Mouse (Mus musculus): ENCODE results near the gene Mrpl48.

DNA sequence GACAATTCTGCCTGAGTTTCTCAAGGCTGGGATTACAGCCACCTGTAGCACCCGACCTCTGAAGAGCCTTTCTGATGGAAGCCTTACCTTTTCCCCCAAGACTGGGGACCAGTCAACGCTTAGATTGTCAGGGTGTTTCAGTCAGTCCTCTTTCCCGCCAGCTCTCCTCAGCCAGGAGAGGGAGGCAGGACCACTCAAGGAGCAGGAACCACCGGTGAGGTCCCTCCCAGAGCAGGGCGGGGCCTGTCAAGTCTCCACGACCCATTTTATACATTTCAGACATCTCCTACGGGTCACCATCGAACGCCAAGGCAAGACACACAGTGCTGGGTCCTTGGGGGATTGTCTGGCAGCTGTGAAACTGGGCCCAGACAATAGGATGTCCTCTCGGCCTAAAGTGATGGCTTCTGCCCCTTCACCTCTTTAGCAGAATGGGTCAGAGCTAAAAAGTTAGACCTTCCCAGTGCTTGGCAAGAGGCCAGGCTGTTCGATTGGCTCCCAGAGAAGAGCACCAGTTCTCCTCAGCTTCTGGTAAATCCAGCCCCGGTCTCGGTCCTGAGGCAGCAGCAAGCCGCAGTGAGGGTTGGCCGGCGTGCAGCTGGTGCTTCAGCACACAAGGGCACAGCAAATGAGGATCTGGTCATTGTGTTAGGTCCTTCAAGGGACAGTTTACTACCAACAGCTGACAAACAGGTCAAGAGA is 107.7 kb downstream of the Mrpl48 start:
- TF ChIP-seq CTCF (IDR thresholded peaks at IDR 0.05 in 2 of 3, conservative IDR thresholded peaks at IDR 0.05 in 1 of 3; ENCODE audit: control insufficient read depth in 1 of 3, insufficient read depth in 1 of 3, low read depth in 2 of 3, low read length in 3 of 3, poor library complexity in 1 of 3, severe bottlenecking in 1 of 3) (no peak), ETS1 (IDR thresholded peaks at IDR 0.05; ENCODE audit: low read depth, low read length) (no peak), RAD21 (IDR thresholded peaks at IDR 0.05; ENCODE audit: low read depth, low read length) (no peak), HCFC1 (IDR thresholded peaks at IDR 0.05; ENCODE audit: low read depth, low read length) (no peak), POLR2A (IDR thresholded peaks at IDR 0.05; ENCODE audit: control insufficient read depth in 1 of 2, insufficient read depth in 1 of 2, low read depth in 1 of 2, low read length in 2 of 2, poor library complexity in 1 of 2) (no peak; a peak in 1 of 4 replicates), TCF12 (IDR thresholded peaks at IDR 0.05; ENCODE audit: low read depth, low read length) (no peak), MAX (IDR thresholded peaks at IDR 0.05; ENCODE audit: low read length) (no peak), TAL1 (IDR thresholded peaks at IDR 0.05; ENCODE audit: low read length) (no peak), TBP (IDR thresholded peaks at IDR 0.05; ENCODE audit: low read depth, low read length) (no peak), GABPA (IDR thresholded peaks at IDR 0.05; ENCODE audit: low read depth, low read length) (no peak), GATA1 (IDR thresholded peaks at IDR 0.05; ENCODE audit: low read depth, low read length) (no peak), SIN3A (IDR thresholded peaks at IDR 0.05; ENCODE audit: low read length) (no peak), MAZ (IDR thresholded peaks at IDR 0.05; ENCODE audit: low read depth, low read length) (no peak), MAFK (IDR thresholded peaks at IDR 0.05; ENCODE audit: borderline replicate concordance, low read depth, low read length) (no peak)
